Mouse (Mus musculus) bone marrow macrophage, adult 2 months (primary cell): ENCODE measurements around the gene Lrfn2.

Experiments
- CTCF ChIP-seq: IDR thresholded peaks from 2 replicates; pipeline ENCODE4 v1.5.1; 2012; ENCODE audit warnings: low read depth, mild to moderate bottlenecking, low read length, moderate library complexity
- POLR2A ChIP-seq: IDR thresholded peaks from 2 replicates; pipeline ENCODE4 v1.6.1; 2012; ENCODE audit warnings: mild to moderate bottlenecking, low read depth, low read length, borderline replicate concordance

GRCm38 (mm10) chr17:48956033-48956631, 24.0 kb downstream of the Lrfn2 start:
- TF ChIP-seq POLR2A = no peak
- no peak for TF ChIP-seq CTCF
